Mouse (Mus musculus) kidney, adult 2 months (tissue): ENCODE results near the gene Rpl10a.

Experiments
- CTCF ChIP-seq: fragments of 200-500 bp; conservative IDR thresholded peaks from 2 replicates; pipeline ENCODE4 v1.5.1; 2011; ENCODE audit warnings: low read depth, mild to moderate bottlenecking, control low read depth, low read length, moderate library complexity, mixed read lengths; ENCODE audit not compliant: insufficient read depth, insufficient read length
- POLR2A ChIP-seq: fragments of 200-500 bp; IDR thresholded peaks from one replicate; pipeline ENCODE4 v1.6.1; 2011; ENCODE audit warnings: low read depth, low read length, control low read depth

DNA sequence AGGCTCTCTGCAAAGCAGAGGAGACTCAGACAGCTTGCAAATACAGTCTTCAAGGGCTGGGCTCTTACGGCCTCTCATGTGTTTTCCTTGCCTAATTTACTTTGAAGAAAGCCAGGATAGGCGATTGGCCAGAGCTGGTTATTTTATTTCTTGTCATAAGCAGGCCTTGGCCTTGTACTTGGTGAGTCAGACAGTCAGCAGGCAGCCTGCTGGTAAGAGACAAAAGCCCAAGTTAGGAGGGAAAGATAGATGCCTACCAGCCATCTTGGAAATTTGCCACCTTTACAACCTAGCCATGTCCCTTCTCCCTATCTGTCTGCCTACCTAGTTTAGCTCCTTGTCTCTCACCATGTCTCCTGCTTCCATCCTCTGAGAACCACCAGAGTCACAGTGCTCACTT is 43.0 kb downstream of the Rpl10a start:
- TF ChIP-seq CTCF: no peak
- TF ChIP-seq POLR2A: no peak
